Mouse (Mus musculus): Measurements from ENCODE around the gene Methig1. TPM values are rescaled to one million over a fixed set of nuclear protein-coding genes. Genes with fewer than 3 reads are reported as not detected.
A peak's percentile ranks its signal among the peaks of the same experiment; 100 is the strongest.
"Not testable (repeated sequence)": the region's sequence is repeated elsewhere in the genome, so short reads cannot be mapped to it uniquely, and the experiment has no call there.

Gene Methig1
- polyA plus RNA-seq, 1 experiment = not detected

DNA sequence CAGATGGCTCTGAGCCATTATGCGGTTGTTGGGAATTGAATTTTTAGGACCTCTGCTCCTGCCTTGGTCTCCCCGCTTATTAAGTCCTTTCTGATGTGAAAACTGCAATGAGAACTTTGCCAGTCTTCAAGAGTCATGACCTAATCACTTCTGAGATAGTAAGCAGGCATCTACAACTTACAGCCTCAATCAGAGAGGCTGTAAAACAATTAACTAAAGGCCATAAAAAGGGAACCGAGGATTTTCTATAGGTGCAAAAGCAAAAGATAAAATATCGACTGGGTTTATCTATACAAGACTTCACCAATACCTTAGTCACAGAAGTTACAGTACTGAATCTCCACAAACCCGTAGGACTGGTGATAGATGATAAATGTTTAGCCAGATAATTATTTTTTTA lies 2.9 kb downstream of the Methig1 start:
- 89% methylated on average over 5 of the region's 5 CpGs for WGBS
- H3K27me3 ChIP-seq (ENCODE audit: control insufficient read depth, insufficient read depth, low read length) = no peaks in the 10 kb centered on the region
- no peak overlapping the region for H3K27ac ChIP-seq (ENCODE audit: insufficient read depth, low read length)
- no peak overlapping the region for H3K4me3 ChIP-seq (replicated peaks; ENCODE audit: insufficient read depth, low read depth, low read length)
- DNase-seq = no peak
- no peaks in the 10 kb centered on the region for H3K4me1 ChIP-seq (ENCODE audit: control insufficient read depth, insufficient read depth, low read length)
- TF ChIP-seq POLR2A (IDR thresholded peaks at IDR 0.05; ENCODE audit: borderline replicate concordance, insufficient read depth, low read length) (no peak), CTCF (IDR thresholded peaks at IDR 0.05; ENCODE audit: borderline replicate concordance, insufficient read depth, low read depth, low read length) (no peak)

DNA sequence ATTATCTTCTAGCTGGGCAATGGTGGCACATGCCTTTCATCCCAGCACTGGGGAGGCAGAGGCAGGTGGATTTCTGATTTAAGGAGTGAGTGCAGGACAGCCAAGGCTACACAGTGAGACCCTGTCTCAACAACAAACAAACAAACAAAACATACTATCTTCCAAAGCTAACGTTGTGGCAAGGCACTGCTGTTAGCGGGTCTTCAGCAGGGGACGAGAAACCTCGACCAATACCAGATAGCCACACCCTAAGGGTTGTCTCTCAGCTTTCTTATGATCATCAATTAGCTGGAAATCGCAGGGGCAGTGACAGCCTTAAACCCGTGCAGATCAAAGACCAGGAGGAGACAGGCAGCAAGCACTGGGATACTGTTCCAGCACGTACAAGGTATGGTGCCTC lies 11.3 kb downstream of the Methig1 start, which contains the start of gene Higd1c:
Gene Higd1c, plus strand, starts transcription at position 301 of the 400 bp plus-strand sequence.
- Histone ChIP-seq H3K27ac (ENCODE audit: insufficient read depth, low read length) (no peak within 1 kb of the TSS), H3K4me1 (ENCODE audit: control insufficient read depth, insufficient read depth, low read length) (no peaks in the 10 kb centered on the region), H3K4me3 (replicated peaks; ENCODE audit: insufficient read depth, low read depth, low read length) (no peak within 1 kb of the TSS), H3K27me3 (ENCODE audit: control insufficient read depth, insufficient read depth, low read length) (no peaks in the 10 kb centered on the region)
- DNase-seq = no peak
- TF ChIP-seq POLR2A (IDR thresholded peaks at IDR 0.05; ENCODE audit: borderline replicate concordance, insufficient read depth, low read length) = no peak
- no peak for TF ChIP-seq CTCF (IDR thresholded peaks at IDR 0.05; ENCODE audit: borderline replicate concordance, insufficient read depth, low read depth, low read length)
- WGBS = 83% methylated on average over 7 of the region's 7 CpGs

DNA sequence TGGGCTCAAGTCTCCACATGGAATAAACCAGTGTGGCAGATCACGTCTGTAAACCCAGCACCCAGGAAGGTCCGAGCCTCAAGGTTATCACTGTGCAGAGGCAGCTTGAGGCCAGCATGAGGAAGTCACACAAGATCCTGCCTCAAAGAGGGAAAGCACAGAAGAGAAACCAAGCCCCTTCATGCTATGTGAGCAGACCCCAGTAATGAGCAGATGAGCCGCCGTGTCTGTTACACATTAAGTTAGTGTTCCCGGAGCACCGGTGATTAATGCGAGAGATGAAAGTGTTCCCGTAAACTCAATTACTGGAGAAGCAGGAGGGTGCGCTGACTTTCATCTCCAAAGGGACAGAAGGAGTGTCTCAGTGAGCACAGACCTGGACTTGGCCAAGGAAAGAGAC lies 13.0 kb downstream of the Methig1 start:
- whole genome bisulfite sequencing = 69% methylated on average over 9 of the region's 9 CpGs
- not testable (repeated sequence) for H3K27me3 ChIP-seq (ENCODE audit: control insufficient read depth, insufficient read depth, low read length); H3K4me1 ChIP-seq (ENCODE audit: control insufficient read depth, insufficient read depth, low read length); H3K4me3 ChIP-seq (replicated peaks; ENCODE audit: insufficient read depth, low read depth, low read length); DNase-seq; H3K27ac ChIP-seq (ENCODE audit: insufficient read depth, low read length)

GRCm38 (mm10) chr15:100367119-100367518 lies 14.2 kb downstream of the Methig1 start:
- no peak overlapping the region for H3K4me3 ChIP-seq (replicated peaks; ENCODE audit: insufficient read depth, low read depth, low read length)

DNA sequence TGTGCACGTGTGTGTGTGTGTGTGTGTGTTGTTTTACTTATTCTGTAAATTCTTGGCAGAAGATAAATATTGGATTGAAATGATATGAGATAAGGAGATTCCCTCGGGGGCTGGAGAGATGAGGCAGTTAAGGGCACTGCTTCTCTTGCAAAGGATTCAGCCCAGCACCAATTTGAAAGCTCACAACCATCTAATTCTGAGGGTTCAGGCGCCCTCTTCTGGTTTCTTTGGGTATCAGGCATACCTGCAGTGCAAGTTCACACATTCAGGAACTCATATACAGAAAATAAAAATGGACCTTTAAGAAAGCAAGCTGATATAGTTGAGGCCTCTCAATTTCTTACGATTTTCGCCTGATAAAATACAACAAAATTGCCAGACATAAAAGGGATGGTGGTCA lies 22.1 kb downstream of the Methig1 start:
- H3K4me3 ChIP-seq (replicated peaks; ENCODE audit: insufficient read depth, low read depth, low read length) = no peak overlapping the region
- peak; percentile 54 to 59 for DNase-seq
- H3K27ac ChIP-seq (ENCODE audit: insufficient read depth, low read length) = no peak overlapping the region
- TF ChIP-seq CTCF (IDR thresholded peaks at IDR 0.05; ENCODE audit: borderline replicate concordance, insufficient read depth, low read depth, low read length) (peak; percentile 41), POLR2A (IDR thresholded peaks at IDR 0.05; ENCODE audit: borderline replicate concordance, insufficient read depth, low read length) (no peak)
- H3K4me1 ChIP-seq (ENCODE audit: control insufficient read depth, insufficient read depth, low read length) = no peaks in the 10 kb centered on the region; the same call in 1 of the 2 replicates
- WGBS = 40% methylated on average over 5 of the region's 5 CpGs
- H3K27me3 ChIP-seq (ENCODE audit: control insufficient read depth, insufficient read depth, low read length) = no peaks in the 10 kb centered on the region

More at GRCm38 (mm10) chr15:100367119-100367518, 14.2 kb downstream of the Methig1 start:
- no peaks in the 10 kb centered on the region for H3K27me3 ChIP-seq (ENCODE audit: control insufficient read depth, insufficient read depth, low read length)
- TF ChIP-seq POLR2A (IDR thresholded peaks at IDR 0.05; ENCODE audit: borderline replicate concordance, insufficient read depth, low read length) = no peak
- no peak for TF ChIP-seq CTCF (IDR thresholded peaks at IDR 0.05; ENCODE audit: borderline replicate concordance, insufficient read depth, low read depth, low read length)
- no peak overlapping the region for H3K27ac ChIP-seq (ENCODE audit: insufficient read depth, low read length)
- DNase-seq = no peak
- no peaks in the 10 kb centered on the region for H3K4me1 ChIP-seq (ENCODE audit: control insufficient read depth, insufficient read depth, low read length)
- 81% methylated on average over 7 of the region's 7 CpGs for WGBS

DNA sequence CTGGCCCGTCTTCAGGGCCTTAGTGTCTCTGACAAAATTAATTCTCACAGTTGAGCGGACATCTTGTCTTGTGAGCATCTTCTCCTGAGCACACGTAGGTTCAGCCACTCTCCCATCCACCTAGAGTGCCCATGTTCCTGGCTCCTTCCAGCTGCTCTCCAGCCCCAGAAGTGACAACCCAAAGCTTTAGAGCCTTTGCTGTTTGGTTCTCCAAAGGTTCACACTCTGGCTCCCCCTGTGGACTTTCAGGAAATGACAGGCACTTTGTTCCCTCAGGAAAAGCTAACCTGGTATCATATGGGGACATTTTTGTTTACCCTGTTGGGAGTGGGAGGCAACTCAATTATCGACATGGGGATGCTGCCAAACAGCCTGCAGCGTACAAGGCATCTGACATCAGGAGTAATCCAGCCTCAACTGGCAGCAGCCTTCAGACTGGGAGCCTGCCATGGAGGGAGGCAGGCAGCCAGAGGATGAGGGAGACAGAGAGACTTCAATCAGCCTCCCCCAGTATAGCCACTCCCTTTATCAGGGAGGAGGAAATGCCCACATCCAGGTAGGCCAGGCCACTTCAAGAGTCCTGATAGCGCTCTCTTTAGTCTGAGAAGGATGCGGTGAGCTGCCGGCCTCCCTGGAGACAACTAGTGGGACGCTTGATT lies 25.0 kb downstream of the Methig1 start:
- not testable (repeated sequence) for DNase-seq; H3K4me3 ChIP-seq (replicated peaks; ENCODE audit: insufficient read depth, low read depth, low read length); H3K27me3 ChIP-seq (ENCODE audit: control insufficient read depth, insufficient read depth, low read length); H3K4me1 ChIP-seq (ENCODE audit: control insufficient read depth, insufficient read depth, low read length); H3K27ac ChIP-seq (ENCODE audit: insufficient read depth, low read length)
- 25% methylated on average over 4 of the region's 9 CpGs for WGBS

DNA sequence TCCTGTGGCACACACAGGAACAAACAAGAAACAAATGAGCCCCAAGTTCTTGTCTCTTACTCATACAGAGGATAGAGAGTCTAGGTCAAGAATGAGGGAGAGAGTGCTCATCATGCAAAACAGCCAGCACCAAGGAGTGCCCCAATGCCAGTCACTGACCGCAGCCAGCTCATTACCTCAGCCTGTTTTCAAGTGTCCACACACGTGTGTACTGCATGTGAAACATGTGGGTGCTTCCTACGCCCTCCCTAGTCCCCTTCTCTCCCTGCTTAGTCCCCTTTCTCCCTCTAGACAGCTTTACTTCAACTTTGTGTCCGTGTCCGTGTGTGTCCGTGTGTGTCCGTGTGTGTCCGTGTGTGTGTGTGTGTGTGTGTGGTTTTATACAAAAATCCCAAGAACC lies 26.7 kb downstream of the Methig1 start:
- no peak overlapping the region for H3K27ac ChIP-seq (ENCODE audit: insufficient read depth, low read length)
- 88% methylated on average over 8 of the region's 8 CpGs for WGBS
- DNase-seq = no peak
- H3K4me3 ChIP-seq (replicated peaks; ENCODE audit: insufficient read depth, low read depth, low read length) = no peak overlapping the region
- no peaks in the 10 kb centered on the region; the same call in 1 of the 2 replicates for H3K4me1 ChIP-seq (ENCODE audit: control insufficient read depth, insufficient read depth, low read length)
- no peaks in the 10 kb centered on the region for H3K27me3 ChIP-seq (ENCODE audit: control insufficient read depth, insufficient read depth, low read length)
- TF ChIP-seq CTCF (IDR thresholded peaks at IDR 0.05; ENCODE audit: borderline replicate concordance, insufficient read depth, low read depth, low read length) = no peak
- TF ChIP-seq POLR2A (IDR thresholded peaks at IDR 0.05; ENCODE audit: borderline replicate concordance, insufficient read depth, low read length) = no peak

DNA sequence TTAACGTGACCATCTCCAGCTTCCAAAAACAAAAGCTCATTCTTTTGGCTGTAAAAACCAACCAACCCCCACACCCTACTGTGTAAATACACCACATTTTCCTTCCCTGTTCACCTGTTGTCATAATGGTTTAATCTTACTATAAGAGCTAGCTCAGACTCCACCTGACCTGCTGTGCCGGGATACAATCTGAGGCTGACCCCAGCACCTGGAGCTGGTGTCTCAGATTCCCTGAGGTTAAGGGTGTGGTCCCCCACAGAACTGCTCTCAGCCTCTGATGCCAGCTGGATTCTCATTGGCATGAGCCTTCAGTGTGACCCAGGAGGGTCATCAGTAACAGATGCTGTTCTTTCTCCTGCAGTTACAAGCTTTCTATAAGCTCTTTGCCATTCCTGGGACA lies 27.2 kb downstream of the Methig1 start:
- no peak overlapping the region for H3K4me3 ChIP-seq (replicated peaks; ENCODE audit: insufficient read depth, low read depth, low read length)
- no peak for DNase-seq
- no peaks in the 10 kb centered on the region; the same call in 1 of the 2 replicates for H3K4me1 ChIP-seq (ENCODE audit: control insufficient read depth, insufficient read depth, low read length)
- TF ChIP-seq POLR2A (IDR thresholded peaks at IDR 0.05; ENCODE audit: borderline replicate concordance, insufficient read depth, low read length) (no peak), CTCF (IDR thresholded peaks at IDR 0.05; ENCODE audit: borderline replicate concordance, insufficient read depth, low read depth, low read length) (no peak)
- H3K27me3 ChIP-seq (ENCODE audit: control insufficient read depth, insufficient read depth, low read length) = no peaks in the 10 kb centered on the region
- no peak overlapping the region for H3K27ac ChIP-seq (ENCODE audit: insufficient read depth, low read length)
- 44% methylated on average over 2 of the region's 2 CpGs for WGBS

Measured in cerebellum, adult 2 months (tissue).